Mouse (Mus musculus) large intestine, adult 2 months (tissue): ENCODE results near the gene Mettl1. TPM values are rescaled to one million over a fixed set of nuclear protein-coding genes. Genes with fewer than 3 reads are reported as not detected.

Experiments used
- DNase-seq: peaks from one replicate; pipeline ENCODE4 v3.0.0-alpha.2; 2012; ENCODE audit warnings: low read depth, low spot score
- WGBS: fragments of 180-500 bp; shearing (Covaris S2); methylation state at CpG from one replicate; pipeline ENCODE4 v1.1.7; 2018; 5-methylcytosine and 5-hydroxymethylcytosine counted together
- polyA plus RNA-seq: library from polyadenylated mRNA; depleted of rRNA; stranded (reverse); fragments of >200 nt; gene quantifications from 2 replicates; pipeline ENCODE4 v1.2.3, GENCODE M21; 2012; rRNA removed

Mettl1 gene
- polyA plus RNA-seq, result 20.7 and 22.6 TPM in 2 replicates

DNA sequence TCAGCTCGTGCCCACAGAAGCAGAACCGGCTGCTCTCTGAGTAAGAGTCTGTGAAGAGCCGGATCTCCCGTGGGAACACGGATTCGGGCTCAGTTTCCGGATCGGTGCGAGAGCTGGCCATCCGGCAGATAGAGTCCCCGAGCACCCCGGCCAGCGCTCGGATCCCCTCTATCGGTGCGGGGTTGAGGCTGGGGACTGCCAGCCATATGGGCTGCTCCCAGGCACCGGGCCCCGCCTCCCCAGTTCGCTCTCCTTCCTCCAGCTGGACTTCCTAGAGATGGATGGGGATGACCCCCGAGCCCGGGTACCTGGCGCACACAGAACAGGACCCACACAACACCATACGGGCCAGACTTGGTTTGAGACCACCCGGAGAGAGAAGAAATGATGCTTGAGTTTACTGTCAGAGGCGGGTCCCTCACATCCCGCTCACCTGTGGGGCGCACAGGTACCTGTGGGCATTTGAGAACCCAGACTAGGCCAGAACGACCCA is at the start of gene Mettl1, which contains the start of gene Eef1akmt3:
Mettl1 (plus strand) TSS at position 141 of the 493 bp plus-strand sequence.
Eef1akmt3 (minus strand) TSS at position 240 of the 493 bp plus-strand sequence.
- no peak for DNase-seq

GRCm38 (mm10) chr10:126991676-126992075 is 49.5 kb upstream of the Mettl1 start:
- 14% methylated on average over 3 of the region's 3 CpGs for WGBS
- DNase-seq, result no peak

More for the DNA sequence above, at the start of gene Mettl1, which contains the start of gene Eef1akmt3:
- under 1% methylated on average over 28 of the region's 28 CpGs for WGBS

- DNase-seq, result no peak
- WGBS, result 86% methylated on average over 3 of the region's 3 CpGs
These were observed 47.6 kb upstream of the Mettl1 start for GRCm38 (mm10) chr10:126993621-126994020.

GRCm38 (mm10) chr10:126997340-126998113 is 43.7 kb upstream of the Mettl1 start:
- WGBS, result 53% methylated on average over 13 of the region's 13 CpGs
- no peak for DNase-seq

DNA sequence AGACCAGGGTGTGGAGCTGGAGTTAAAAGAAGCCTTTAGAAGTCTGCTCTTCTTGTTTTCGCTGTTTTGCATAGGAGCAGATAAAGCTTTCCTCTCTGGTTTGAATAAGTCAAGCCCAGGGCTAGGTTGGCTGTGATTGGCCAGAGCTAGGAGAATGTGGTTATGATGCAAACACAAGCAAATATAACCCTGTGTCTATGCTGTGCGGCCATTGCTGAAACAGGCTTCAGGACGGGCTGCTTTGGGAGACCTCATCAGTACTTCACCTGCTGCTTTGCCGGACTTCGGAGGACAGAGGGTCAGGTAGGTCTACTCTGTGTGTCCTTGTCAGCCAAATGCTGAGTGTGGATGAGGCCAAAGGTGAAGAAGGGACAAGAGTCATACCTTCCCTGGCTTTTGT is 40.7 kb upstream of the Mettl1 start, which contains the start of gene Avil:
Avil (plus strand) TSS at position 181 of the 400 bp plus-strand sequence.
- no peak for DNase-seq
- WGBS, result 64% methylated on average over 5 of the region's 5 CpGs

DNA sequence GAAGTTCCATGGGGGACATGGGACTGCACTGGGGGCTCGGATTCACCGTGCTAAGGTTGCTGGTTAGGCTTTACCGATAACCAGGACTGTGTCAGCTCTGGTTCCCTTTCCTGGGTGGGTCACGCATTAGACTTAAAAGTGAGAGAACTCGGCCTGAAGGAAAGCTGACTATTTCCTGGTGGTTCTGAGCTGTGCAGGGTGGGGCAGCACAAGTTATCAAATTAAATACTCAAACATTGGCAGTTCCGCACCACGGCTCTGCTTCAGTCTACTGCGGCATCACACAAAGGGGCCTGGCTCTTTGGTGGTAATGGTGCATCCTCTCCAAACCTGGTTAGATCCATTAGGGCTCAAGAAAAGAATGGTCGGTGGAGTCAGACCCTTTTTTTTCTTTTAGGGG is 39.9 kb upstream of the Mettl1 start:
- 31% methylated on average over 9 of the region's 9 CpGs for WGBS
- no peak for DNase-seq

GRCm38 (mm10) chr10:127002056-127002455 is 39.2 kb upstream of the Mettl1 start:
- 66% methylated on average over 1 of the region's 1 CpGs for WGBS
- DNase-seq, result no peak

- DNase-seq, result no peak
- 70% methylated on average over 5 of the region's 5 CpGs for WGBS
These were observed 38.4 kb upstream of the Mettl1 start for GRCm38 (mm10) chr10:127002765-127003164.

DNA sequence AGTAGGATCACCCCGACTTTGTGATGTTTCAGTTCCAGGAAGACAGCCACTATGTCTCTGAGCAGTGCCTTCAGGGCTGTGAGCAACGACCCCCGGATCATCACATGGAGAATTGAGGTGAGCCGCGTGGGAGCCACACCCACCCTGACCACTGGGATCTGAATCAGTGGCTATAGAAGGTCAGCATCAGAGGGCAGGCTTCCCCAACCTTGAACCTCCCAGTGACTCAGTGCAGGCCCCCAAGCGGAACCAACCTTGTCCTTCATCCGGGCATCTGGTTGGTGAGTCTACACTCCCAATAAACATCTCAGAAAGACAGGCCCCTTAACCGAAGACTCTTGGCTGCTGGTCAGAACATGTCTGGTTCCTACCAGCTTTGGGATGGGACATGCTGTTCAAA is 37.9 kb upstream of the Mettl1 start:
- no peak for DNase-seq
- WGBS, result 74% methylated on average over 8 of the region's 8 CpGs

DNA sequence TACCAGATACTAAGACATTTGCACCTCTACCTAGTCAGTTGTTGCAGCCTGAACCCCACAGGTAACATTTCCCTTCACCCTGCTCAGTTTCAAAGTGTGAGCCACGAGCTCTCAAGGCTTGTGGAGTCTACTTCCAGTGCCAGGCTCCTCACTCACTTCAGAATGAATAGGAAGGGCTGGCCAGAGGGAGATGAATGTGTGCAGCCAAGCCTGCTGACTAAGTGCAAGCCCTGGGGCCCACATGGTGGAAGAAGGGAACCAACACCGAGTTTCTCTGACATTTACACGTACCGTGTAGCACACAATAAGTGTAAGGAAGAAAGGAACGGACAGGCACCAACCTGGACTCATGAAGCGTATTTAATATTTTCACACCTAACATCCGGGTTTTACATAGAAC is 37.4 kb upstream of the Mettl1 start:
- no peak for DNase-seq
- 74% methylated on average over 7 of the region's 7 CpGs for WGBS

DNA sequence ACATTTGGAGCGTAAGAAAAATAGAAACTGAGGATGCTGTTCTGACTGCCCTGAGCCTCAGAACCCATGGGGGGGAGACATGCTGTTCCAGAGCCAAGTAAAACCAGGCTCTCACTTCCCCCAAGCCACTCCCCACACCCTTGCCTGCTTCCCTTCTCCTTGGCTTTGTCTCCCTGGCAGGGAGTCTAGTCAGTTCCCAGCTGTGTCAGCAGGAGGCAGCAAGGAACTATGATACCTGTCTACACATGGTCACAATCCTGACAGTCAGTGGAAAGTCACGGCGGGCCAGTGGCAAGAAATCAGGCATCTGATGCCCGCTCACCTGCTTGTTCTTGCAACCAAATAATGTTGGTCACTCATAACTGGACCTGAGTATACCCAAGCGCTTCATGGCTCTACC is 24.7 kb upstream of the Mettl1 start:
- WGBS, result 54% methylated on average over 5 of the region's 5 CpGs
- DNase-seq, result no peak

DNA sequence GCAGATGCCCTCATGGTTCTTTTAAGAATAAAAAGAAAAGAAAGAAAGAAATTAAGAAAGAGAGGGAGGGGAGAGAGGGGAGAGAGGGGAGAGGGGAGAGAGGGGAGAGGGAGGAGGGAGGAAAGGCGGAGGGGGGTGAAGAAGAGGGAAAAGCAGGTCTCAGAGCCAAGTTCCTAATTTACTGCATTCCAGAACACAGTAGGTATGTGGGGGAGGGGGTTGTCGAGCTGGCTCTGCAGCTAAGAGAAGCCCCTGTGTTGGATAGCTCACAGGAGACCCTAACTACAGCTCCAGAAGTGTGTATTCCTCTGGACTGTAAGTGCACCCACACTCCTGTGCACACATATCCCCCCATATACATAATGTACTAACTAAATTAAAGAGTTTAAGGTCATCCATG is 24.1 kb upstream of the Mettl1 start:
- DNase-seq, result no peak
- WGBS, result 28% methylated on average over 2 of the region's 2 CpGs

GRCm38 (mm10) chr10:127018422-127018821 is 22.8 kb upstream of the Mettl1 start:
- WGBS, result 59% methylated on average over 16 of the region's 16 CpGs
- no peak for DNase-seq

- WGBS, result 4% methylated on average over 56 of the region's 56 CpGs
- peak; percentile 89 for DNase-seq
These were observed 10.6 kb upstream of the Mettl1 start, which contains the start of gene Tsfm for GRCm38 (mm10) chr10:127030336-127031296. TSS of gene Tsfm (minus strand) at chr10:127030840.

DNA sequence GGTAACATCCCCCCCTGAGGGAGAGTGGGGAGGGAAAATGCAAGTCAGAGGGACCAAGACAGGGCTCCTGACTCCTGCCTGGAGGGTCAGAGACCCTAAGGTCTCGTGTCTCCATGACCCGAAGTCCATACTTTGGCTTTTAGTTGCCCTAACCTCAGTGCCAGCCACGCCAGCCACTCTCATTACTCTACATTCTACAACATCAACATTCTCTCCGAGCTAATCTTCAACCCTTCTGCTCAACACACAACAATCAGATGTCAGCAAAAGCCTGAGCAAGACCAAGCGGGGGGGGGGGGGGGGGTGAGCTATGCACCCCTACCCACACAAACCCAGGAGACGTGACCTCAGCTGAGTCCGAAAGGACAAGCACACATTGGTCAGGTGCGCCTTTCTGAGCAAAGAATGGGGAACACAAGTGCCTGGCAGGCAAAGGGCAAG is 7.9 kb upstream of the Mettl1 start:
- WGBS, result 79% methylated on average over 8 of the region's 8 CpGs
- no peak for DNase-seq

DNA sequence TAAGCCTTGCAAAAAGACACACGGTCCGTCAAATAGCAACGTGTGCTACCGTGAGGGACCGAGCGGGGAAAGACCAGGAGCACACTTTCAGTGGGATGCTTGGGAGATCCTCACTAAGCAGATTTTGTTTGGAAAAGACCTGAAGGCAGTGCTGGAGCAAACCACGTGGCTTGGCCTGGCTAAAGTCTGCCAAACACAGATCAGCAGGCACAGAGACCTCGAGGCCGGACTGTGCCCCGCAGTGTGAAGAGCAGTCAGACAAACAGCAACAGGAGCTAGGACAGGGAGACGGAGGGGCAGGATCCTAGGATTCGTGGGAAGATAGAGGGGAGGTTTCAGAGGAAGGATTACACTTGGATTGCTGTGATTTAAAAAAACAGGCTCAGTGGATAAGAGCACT is 4.9 kb upstream of the Mettl1 start:
- DNase-seq, result no peak
- WGBS, result 80% methylated on average over 12 of the region's 12 CpGs

GRCm38 (mm10) chr10:127037641-127038040 is 3.6 kb upstream of the Mettl1 start:
- no peak for DNase-seq
- 69% methylated on average over 12 of the region's 12 CpGs for WGBS

DNA sequence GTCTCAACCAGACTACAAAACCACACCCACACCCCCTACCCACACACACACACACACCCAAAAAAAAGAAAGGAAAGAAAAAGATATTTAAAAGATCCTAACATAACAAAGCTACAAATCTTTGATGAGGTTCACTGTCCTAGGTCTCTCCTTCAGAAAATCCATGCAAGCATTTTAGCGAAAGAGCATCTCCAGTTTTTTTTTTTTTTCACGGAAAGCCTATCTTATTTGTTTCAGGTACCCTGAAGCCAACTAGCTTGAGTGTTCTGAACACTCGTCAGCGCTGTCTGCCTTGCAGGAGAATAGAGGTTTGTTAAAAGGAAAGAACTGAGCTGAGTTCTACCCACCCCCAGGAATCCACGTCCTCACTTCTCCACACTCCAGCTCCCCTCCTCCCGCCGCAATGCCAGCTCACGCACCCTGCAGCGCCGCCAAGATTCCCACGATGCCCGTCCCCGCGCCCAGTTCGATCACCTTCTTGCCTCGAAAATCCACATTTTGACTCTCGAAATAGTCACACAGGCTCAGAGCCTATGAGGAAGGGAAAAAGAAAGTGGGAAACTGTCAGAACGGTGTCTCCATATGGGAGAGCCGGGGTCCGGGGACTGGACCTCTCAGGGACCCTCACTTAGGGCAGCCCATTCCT is 522 bp upstream of the Mettl1 start:
- no peak for DNase-seq
- WGBS, result 3% methylated on average over 20 of the region's 20 CpGs

DNA sequence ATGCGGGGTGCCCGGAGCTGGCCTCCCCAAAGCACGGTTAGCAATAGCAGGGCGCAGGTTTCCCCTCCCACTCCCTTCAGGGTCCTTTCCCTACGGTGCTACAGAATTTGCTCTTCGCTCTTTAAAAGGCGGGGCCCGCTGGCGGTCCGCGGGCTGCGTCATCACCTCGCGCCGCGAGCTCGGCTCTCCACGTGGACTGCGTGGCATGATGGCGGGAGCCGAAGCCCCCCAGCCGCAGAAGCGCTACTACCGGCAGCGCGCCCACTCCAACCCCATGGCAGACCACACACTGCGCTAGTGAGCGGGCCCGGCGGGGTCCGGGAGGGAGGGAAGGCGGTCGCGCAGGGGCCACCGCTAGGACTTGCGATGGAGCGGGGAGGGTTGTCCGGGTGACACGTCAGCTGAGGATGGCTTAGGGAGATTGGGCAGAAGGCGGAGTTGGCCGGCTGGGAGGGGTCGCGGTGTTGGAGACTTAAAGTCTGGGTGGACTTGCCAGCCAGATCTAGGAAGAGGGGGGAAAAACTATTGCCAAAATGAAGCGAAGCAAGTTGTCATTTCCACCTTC is 642 bp downstream of the Mettl1 start:
- WGBS, result under 1% methylated on average over 44 of the region's 44 CpGs
- no peak for DNase-seq
